Mouse (Mus musculus) midbrain, embryonic 15.5 days (tissue): ENCODE results near the gene Pcp4. TPM values are rescaled to one million over a fixed set of nuclear protein-coding genes. Genes with fewer than 3 reads are reported as not detected.

ENCODE experiments used
- ATAC-seq: fragments of 200-750 bp; cut with Nextera tagmentation; replicated peaks from 2 replicates; pipeline ENCODE4 v1.8.0; 2017; ENCODE audit warnings: moderate TSS enrichment
- H3K27ac ChIP-seq: fragments of 300-500 bp; sonication (generic); 2 replicates; pipeline ENCODE4 v1.5.1; 2015; ENCODE audit warnings: mild to moderate bottlenecking, inconsistent platforms
- H3K27me3 ChIP-seq: fragments of 300-500 bp; sonication (generic); replicated peaks from 2 replicates; pipeline ENCODE4 v1.6.1; 2015; ENCODE audit warnings: inconsistent platforms
- H3K36me3 ChIP-seq: fragments of 300-500 bp; sonication (generic); replicated peaks from 2 replicates; pipeline ENCODE4 v1.6.1; 2015; ENCODE audit warnings: inconsistent platforms
- H3K4me1 ChIP-seq: fragments of 300-500 bp; sonication (generic); 2 replicates; pipeline ENCODE4 v1.6.1; 2015; ENCODE audit warnings: inconsistent platforms
- H3K4me2 ChIP-seq: fragments of 300-500 bp; sonication (generic); 2 replicates; pipeline ENCODE4 v1.6.1; 2015; ENCODE audit warnings: inconsistent platforms, mild to moderate bottlenecking, moderate library complexity
- H3K4me3 ChIP-seq: fragments of 300-500 bp; sonication (generic); 2 replicates; pipeline ENCODE4 v1.5.1; 2015; ENCODE audit warnings: mild to moderate bottlenecking, inconsistent platforms
- H3K9ac ChIP-seq: fragments of 300-500 bp; sonication (generic); 2 replicates; pipeline ENCODE4 v1.6.1; 2015; ENCODE audit warnings: mild to moderate bottlenecking, inconsistent platforms
- H3K9me3 ChIP-seq: fragments of 300-500 bp; sonication (generic); 2 replicates; pipeline ENCODE4 v1.6.1; 2016; ENCODE audit warnings: inconsistent platforms
- WGBS: fragments of 180-500 bp; shearing (Covaris S2); methylation state at CpG from one replicate; pipeline ENCODE4 v1.1.7; 2015; ENCODE audit warnings: mixed read lengths; 5-methylcytosine and 5-hydroxymethylcytosine counted together
- polyA plus RNA-seq: library from polyadenylated mRNA; unstranded; fragments of >200 nt; fragmentation: Nextera tagmentation; extraction: Ambion mirVana; gene quantifications from 2 replicates; pipeline ENCODE4 v1.2.1, GENCODE M21; 2015

Gene Pcp4
- polyA plus RNA-seq, 1 experiment from 2014 or later: 386 TPM

- Histone ChIP-seq H3K9me3 (no peaks in the 10 kb centered on the region), H3K27ac (no peak overlapping the region), H3K9ac (no peak overlapping the region), H3K36me3 (no peaks in the 10 kb centered on the region), H3K4me3 (no peak overlapping the region), H3K27me3 (no peaks in the 10 kb centered on the region), H3K4me1 (no peaks in the 10 kb centered on the region), H3K4me2 (no peak overlapping the region)
- WGBS: 76% methylated on average over 4 of the region's 4 CpGs
- no peak for ATAC-seq
Observed at GRCm38 (mm10) chr16:96539091-96539490, 71.7 kb downstream of the Pcp4 start.

GRCm38 (mm10) chr16:96541056-96541455 lies 73.7 kb downstream of the Pcp4 start:
- no peaks in the 10 kb centered on the region for H3K9me3 ChIP-seq
- WGBS: 46% methylated on average over 2 of the region's 2 CpGs
- no peak overlapping the region for H3K4me2 ChIP-seq
- no peaks in the 10 kb centered on the region for H3K4me1 ChIP-seq
- no peak overlapping the region for H3K4me3 ChIP-seq
- no peak overlapping the region for H3K27ac ChIP-seq
- H3K36me3 ChIP-seq: no peaks in the 10 kb centered on the region
- H3K9ac ChIP-seq: no peak overlapping the region
- ATAC-seq: no peak
- H3K27me3 ChIP-seq: no peaks in the 10 kb centered on the region

- no peaks in the 10 kb centered on the region for H3K27me3 ChIP-seq
- H3K9me3 ChIP-seq: no peaks in the 10 kb centered on the region
- no peak overlapping the region for H3K27ac ChIP-seq
- peak; percentile 83 for ATAC-seq
- no peak overlapping the region for H3K4me2 ChIP-seq
- H3K4me3 ChIP-seq: no peak overlapping the region
- H3K36me3 ChIP-seq: no peaks in the 10 kb centered on the region
- 53% methylated on average over 2 of the region's 2 CpGs for WGBS
- H3K4me1 ChIP-seq: no peaks in the 10 kb centered on the region
- H3K9ac ChIP-seq: no peak overlapping the region
Observed at GRCm38 (mm10) chr16:96552680-96553079, 85.3 kb downstream of the Pcp4 start.

GRCm38 (mm10) chr16:96555412-96555811 lies 88.0 kb downstream of the Pcp4 start:
- Histone ChIP-seq H3K36me3 (no peaks in the 10 kb centered on the region), H3K4me3 (no peak overlapping the region), H3K9me3 (no peaks in the 10 kb centered on the region), H3K9ac (no peak overlapping the region), H3K4me1 (no peaks in the 10 kb centered on the region), H3K27ac (no peak overlapping the region), H3K4me2 (no peak overlapping the region), H3K27me3 (no peaks in the 10 kb centered on the region)
- ATAC-seq: no peak
- 75% methylated on average over 4 of the region's 4 CpGs for WGBS

GRCm38 (mm10) chr16:96556621-96557020 lies 89.2 kb downstream of the Pcp4 start:
- no peaks in the 10 kb centered on the region for H3K27me3 ChIP-seq
- H3K9ac ChIP-seq: no peak overlapping the region
- H3K27ac ChIP-seq: no peak overlapping the region
- no peaks in the 10 kb centered on the region for H3K36me3 ChIP-seq
- no peak overlapping the region for H3K4me3 ChIP-seq
- 74% methylated on average over 3 of the region's 3 CpGs for WGBS
- no peak overlapping the region for H3K4me2 ChIP-seq
- no peaks in the 10 kb centered on the region for H3K4me1 ChIP-seq
- H3K9me3 ChIP-seq: no peaks in the 10 kb centered on the region
- ATAC-seq: no peak

GRCm38 (mm10) chr16:96558341-96558740 lies 90.9 kb downstream of the Pcp4 start:
- WGBS: 100% methylated on average over 1 of the region's 1 CpGs

GRCm38 (mm10) chr16:96559796-96560195 lies 92.4 kb downstream of the Pcp4 start:
- H3K27me3 ChIP-seq: no peaks in the 10 kb centered on the region
- peaks cover 11% of the 10 kb centered on the region for H3K4me1 ChIP-seq
- no peak overlapping the region for H3K9ac ChIP-seq
- H3K9me3 ChIP-seq: no peaks in the 10 kb centered on the region
- H3K36me3 ChIP-seq: no peaks in the 10 kb centered on the region
- no peak for ATAC-seq
- H3K27ac ChIP-seq: no peak overlapping the region
- no peak overlapping the region for H3K4me2 ChIP-seq
- no peak overlapping the region for H3K4me3 ChIP-seq

More at GRCm38 (mm10) chr16:96558341-96558740, 90.9 kb downstream of the Pcp4 start:
- Histone ChIP-seq H3K4me3 (no peak overlapping the region), H3K4me1 (peaks cover 3% of the 10 kb centered on the region; the same call in 1 of the 2 replicates), H3K27me3 (no peaks in the 10 kb centered on the region), H3K36me3 (no peaks in the 10 kb centered on the region), H3K4me2 (no peak overlapping the region), H3K27ac (no peak overlapping the region), H3K9me3 (no peaks in the 10 kb centered on the region), H3K9ac (no peak overlapping the region)
- ATAC-seq: no peak

- H3K4me2 ChIP-seq: no peak overlapping the region
Observed at GRCm38 (mm10) chr16:96563350-96564257, 96.2 kb downstream of the Pcp4 start.

GRCm38 (mm10) chr16:96567428-96567827 lies 100.0 kb downstream of the Pcp4 start:
- no peaks in the 10 kb centered on the region for H3K9me3 ChIP-seq
- WGBS: 65% methylated on average over 3 of the region's 3 CpGs
- H3K36me3 ChIP-seq: no peaks in the 10 kb centered on the region
- H3K4me1 ChIP-seq: peaks cover 11% of the 10 kb centered on the region
- no peak for ATAC-seq
- H3K4me2 ChIP-seq: no peak overlapping the region
- H3K9ac ChIP-seq: no peak overlapping the region
- H3K27ac ChIP-seq: no peak overlapping the region
- H3K4me3 ChIP-seq: no peak overlapping the region
- no peaks in the 10 kb centered on the region for H3K27me3 ChIP-seq

More at GRCm38 (mm10) chr16:96563350-96564257, 96.2 kb downstream of the Pcp4 start:
- WGBS: 29% methylated on average over 8 of the region's 8 CpGs
- peak; percentile 73 for ATAC-seq
- Histone ChIP-seq H3K4me1 (peaks cover 11% of the 10 kb centered on the region), H3K9ac (no peak overlapping the region), H3K4me3 (no peak overlapping the region), H3K36me3 (no peaks in the 10 kb centered on the region), H3K9me3 (no peaks in the 10 kb centered on the region), H3K27me3 (no peaks in the 10 kb centered on the region), H3K27ac (peak overlapping the region; percentile 76)

Other genes starting within 250 kb of the Pcp4 start
- 3.1 and 3.4 TPM in 2 replicates for gene B3galt5, start 231.8 kb upstream of the Pcp4 start, polyA plus RNA-seq
- 0.10 TPM in 1 of 2 replicates, not detected in the other for gene Itgb2l, start 24.0 kb upstream of the Pcp4 start, polyA plus RNA-seq